Mouse (Mus musculus): ENCODE measurements around the gene Rxra. TPM values are rescaled to one million over a fixed set of nuclear protein-coding genes. Genes with fewer than 3 reads are reported as not detected.

Gene Rxra
- polyA plus RNA-seq, 1 experiment from 2014 or later: 5.2 TPM

- no peak overlapping the region for H3K4me3 ChIP-seq (ENCODE audit: low read depth, low read length)
- no peaks in the 10 kb centered on the region for H3K9me3 ChIP-seq (ENCODE audit: control insufficient read depth, low read length)
- H3K27me3 ChIP-seq (replicated peaks; ENCODE audit: control insufficient read depth, insufficient read depth, low read length): no peaks in the 10 kb centered on the region
- no peak overlapping the region for H3K27ac ChIP-seq (ENCODE audit: low read depth, low read length)
- peaks cover 28% of the 10 kb centered on the region for H3K4me1 ChIP-seq (replicated peaks; ENCODE audit: control insufficient read depth, insufficient read depth, low read length)
- no peak overlapping the region for H3K9ac ChIP-seq (ENCODE audit: low read depth, low read length)
- ATAC-seq (replicated peaks; ENCODE audit: low FRiP score) (no peak), DNase-seq (ENCODE audit: low spot score) (no peak)
- no peak overlapping the region for H3K4me2 ChIP-seq
- H3K36me3 ChIP-seq (ENCODE audit: control insufficient read depth, insufficient read depth, low read length): peaks cover 7% of the 10 kb centered on the region
- WGBS: 94% methylated on average over 9 of the region's 9 CpGs
Measured at GRCm38 (mm10) chr2:27754094-27754493, 77.9 kb downstream of the Rxra start.

DNA sequence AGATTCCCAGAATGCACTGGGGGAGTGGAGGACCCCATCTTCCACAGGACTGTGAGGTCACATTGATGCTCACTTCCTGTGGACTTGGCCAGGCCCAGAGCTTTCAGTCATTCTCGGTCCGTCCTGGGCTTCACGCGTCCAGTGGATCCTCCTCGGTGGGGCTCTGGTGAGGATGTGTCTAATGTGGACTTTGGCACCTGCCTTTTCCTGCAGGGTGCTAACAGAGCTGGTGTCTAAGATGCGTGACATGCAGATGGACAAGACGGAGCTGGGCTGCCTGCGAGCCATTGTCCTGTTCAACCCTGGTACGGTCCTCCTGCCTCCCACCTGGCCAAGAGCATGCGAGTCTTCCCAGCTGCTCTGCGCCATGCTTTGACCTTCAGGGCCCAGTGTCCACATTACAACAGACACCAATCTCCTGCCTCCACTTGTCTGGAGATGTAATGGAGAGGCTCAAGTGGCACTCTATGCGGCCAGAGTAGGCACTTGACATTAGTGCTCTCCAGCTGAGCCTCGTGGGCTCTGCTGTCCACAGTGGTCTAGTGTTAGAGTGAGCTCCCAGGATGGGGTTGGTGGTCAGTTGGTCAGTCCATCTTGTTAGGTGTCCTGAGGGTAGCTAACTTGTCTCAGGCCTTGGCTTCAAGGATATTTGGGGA is 79.9 kb downstream of the Rxra start:
- H3K27ac ChIP-seq (ENCODE audit: low read depth, low read length): no peak overlapping the region
- H3K4me1 ChIP-seq (replicated peaks; ENCODE audit: control insufficient read depth, insufficient read depth, low read length): peaks cover 22% of the 10 kb centered on the region
- no peak overlapping the region for H3K9ac ChIP-seq (ENCODE audit: low read depth, low read length)
- H3K9me3 ChIP-seq (ENCODE audit: control insufficient read depth, low read length): no peaks in the 10 kb centered on the region
- DNase-seq (ENCODE audit: low spot score) (no peak), ATAC-seq (replicated peaks; ENCODE audit: low FRiP score) (no peak)
- no peak overlapping the region for H3K4me2 ChIP-seq
- 89% methylated on average over 13 of the region's 13 CpGs for WGBS
- no peak overlapping the region for H3K4me3 ChIP-seq (ENCODE audit: low read depth, low read length)
- no peaks in the 10 kb centered on the region for H3K27me3 ChIP-seq (replicated peaks; ENCODE audit: control insufficient read depth, insufficient read depth, low read length)
- peaks cover 11% of the 10 kb centered on the region; the same call in 1 of the 2 replicates for H3K36me3 ChIP-seq (ENCODE audit: control insufficient read depth, insufficient read depth, low read length)

DNA sequence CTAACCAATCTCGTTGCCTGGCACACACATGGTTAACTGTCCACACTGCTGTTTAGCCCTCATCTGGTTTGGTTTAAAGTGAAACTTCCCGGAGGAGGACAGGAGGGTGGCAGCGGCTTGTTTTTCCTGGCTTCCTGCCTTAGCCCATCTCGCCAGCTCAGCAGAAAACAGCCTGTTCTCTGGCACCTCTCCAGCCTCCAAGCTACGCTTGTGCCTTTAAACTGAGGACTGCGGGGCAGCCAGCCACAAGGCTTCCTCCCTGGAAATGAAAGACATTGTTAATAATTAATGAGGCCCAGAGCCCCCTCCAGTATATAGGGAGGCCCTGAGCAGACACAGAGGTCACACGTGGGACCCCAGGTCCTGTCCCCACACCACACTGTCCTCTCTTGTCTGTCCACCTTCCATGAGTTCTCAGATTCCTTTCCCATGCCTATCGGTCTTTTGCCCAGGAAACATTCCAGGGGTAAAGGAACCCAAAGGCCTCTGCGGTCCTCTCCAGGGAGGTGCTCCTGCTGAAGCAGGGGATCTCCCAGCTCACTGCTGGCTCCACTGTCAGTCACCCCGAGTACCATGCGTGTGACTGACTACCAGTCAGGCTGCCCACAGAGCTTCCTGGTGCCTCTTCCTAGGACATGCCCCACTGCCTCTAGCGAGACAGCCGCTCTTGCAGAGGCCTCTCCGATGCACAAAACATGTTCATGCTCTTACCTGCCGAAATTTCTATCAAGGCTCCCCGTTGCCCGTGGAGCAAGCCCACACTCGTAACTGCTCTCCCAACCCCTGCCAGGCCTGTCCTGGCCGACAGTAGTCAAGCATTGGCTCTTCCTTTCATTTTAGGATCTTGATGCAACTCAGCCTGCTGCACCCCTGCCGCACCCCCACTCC is 82.4 kb downstream of the Rxra start:
- no peaks in the 10 kb centered on the region for H3K9me3 ChIP-seq (ENCODE audit: control insufficient read depth, low read length)
- peaks cover 18% of the 10 kb centered on the region for H3K4me1 ChIP-seq (replicated peaks; ENCODE audit: control insufficient read depth, insufficient read depth, low read length)
- no peaks in the 10 kb centered on the region for H3K27me3 ChIP-seq (replicated peaks; ENCODE audit: control insufficient read depth, insufficient read depth, low read length)
- H3K9ac ChIP-seq (ENCODE audit: low read depth, low read length): no peak overlapping the region
- DNase-seq (ENCODE audit: low spot score) (no peak), ATAC-seq (replicated peaks; ENCODE audit: low FRiP score) (peak; percentile 37; the same call in 1 of the 2 replicates)
- peaks cover 9% of the 10 kb centered on the region; the same call in 1 of the 2 replicates for H3K36me3 ChIP-seq (ENCODE audit: control insufficient read depth, insufficient read depth, low read length)
- 56% methylated on average over 20 of the region's 20 CpGs for WGBS
- no peak overlapping the region for H3K4me2 ChIP-seq
- peak overlapping the region; percentile 60 for H3K27ac ChIP-seq (ENCODE audit: low read depth, low read length)
- H3K4me3 ChIP-seq (ENCODE audit: low read depth, low read length): no peak overlapping the region

- Histone ChIP-seq H3K9ac (ENCODE audit: low read depth, low read length) (no peak overlapping the region), H3K9me3 (ENCODE audit: control insufficient read depth, low read length) (no peaks in the 10 kb centered on the region), H3K27ac (ENCODE audit: low read depth, low read length) (no peak overlapping the region), H3K4me1 (replicated peaks; ENCODE audit: control insufficient read depth, insufficient read depth, low read length) (peaks cover 18% of the 10 kb centered on the region), H3K27me3 (replicated peaks; ENCODE audit: control insufficient read depth, insufficient read depth, low read length) (no peaks in the 10 kb centered on the region), H3K4me3 (ENCODE audit: low read depth, low read length) (no peak overlapping the region), H3K36me3 (ENCODE audit: control insufficient read depth, insufficient read depth, low read length) (peaks cover 5% of the 10 kb centered on the region; the same call in 1 of the 2 replicates), H3K4me2 (no peak overlapping the region)
- WGBS: 90% methylated on average over 14 of the region's 14 CpGs
- ATAC-seq (replicated peaks; ENCODE audit: low FRiP score) (no peak), DNase-seq (ENCODE audit: low spot score) (no peak)
Measured at GRCm38 (mm10) chr2:27759431-27759830, 83.2 kb downstream of the Rxra start.

DNA sequence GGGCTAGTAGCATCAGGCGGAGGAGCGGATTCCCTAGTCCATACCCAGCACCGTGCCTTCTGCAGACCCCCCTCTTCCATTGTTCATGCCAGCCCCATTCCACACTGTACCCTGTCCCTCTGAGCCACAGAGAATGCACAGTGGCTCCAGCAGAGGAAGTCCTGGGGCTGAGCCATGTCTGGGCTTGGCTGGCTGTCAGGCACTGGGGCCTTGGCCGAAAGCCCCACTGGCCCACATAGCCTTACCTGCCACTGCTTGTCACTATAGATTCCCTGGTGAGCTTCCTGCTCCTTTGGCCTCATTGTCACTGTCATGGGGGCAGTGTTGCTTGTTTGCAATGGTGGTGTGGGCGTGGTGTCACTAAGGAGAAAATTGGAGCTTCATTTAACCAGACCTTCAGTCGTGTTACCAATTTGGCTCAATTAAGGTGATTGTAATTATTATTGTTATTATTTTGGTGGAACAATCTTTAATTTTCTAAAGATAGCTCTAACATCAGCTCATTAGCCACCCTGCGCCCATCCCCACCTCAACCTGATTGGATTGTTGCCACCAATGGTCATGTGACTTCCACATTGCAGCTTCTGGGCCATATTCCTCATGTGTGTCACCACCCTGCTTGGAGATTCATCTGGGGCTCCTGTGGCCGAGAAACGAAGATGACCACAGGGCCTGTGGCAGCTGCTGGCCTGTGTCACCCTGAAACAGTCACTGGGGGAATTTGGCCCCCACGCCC is 85.2 kb downstream of the Rxra start:
- H3K36me3 ChIP-seq (ENCODE audit: control insufficient read depth, insufficient read depth, low read length): peaks cover 5% of the 10 kb centered on the region; the same call in 1 of the 2 replicates
- peaks cover 18% of the 10 kb centered on the region for H3K4me1 ChIP-seq (replicated peaks; ENCODE audit: control insufficient read depth, insufficient read depth, low read length)
- no peak overlapping the region for H3K9ac ChIP-seq (ENCODE audit: low read depth, low read length)
- no peak for DNase-seq (ENCODE audit: low spot score)
- no peak overlapping the region for H3K27ac ChIP-seq (ENCODE audit: low read depth, low read length)
- 88% methylated on average over 10 of the region's 10 CpGs for WGBS
- no peak for ATAC-seq (replicated peaks; ENCODE audit: low FRiP score)
- H3K4me3 ChIP-seq (ENCODE audit: low read depth, low read length): no peak overlapping the region
- H3K27me3 ChIP-seq (replicated peaks; ENCODE audit: control insufficient read depth, insufficient read depth, low read length): no peaks in the 10 kb centered on the region
- no peak overlapping the region for H3K4me2 ChIP-seq
- H3K9me3 ChIP-seq (ENCODE audit: control insufficient read depth, low read length): no peaks in the 10 kb centered on the region

DNA sequence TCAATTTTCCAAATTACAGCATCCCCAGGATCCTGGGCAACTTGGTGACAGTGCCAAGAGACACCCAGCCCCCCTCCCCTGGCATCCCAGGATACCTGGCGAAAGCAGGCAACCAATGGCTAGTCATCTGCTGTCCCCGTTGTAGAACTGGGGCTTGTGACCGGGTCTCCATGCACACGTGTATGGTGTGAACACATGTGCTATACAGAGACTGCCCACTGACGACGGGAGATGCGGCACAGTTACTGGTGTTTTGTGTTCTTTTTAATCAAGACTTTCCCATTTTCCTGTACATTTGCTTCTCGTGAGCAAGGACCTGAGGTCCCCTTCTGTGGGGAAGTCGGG is 85.7 kb downstream of the Rxra start:
- peaks cover 18% of the 10 kb centered on the region for H3K4me1 ChIP-seq (replicated peaks; ENCODE audit: control insufficient read depth, insufficient read depth, low read length)

DNA sequence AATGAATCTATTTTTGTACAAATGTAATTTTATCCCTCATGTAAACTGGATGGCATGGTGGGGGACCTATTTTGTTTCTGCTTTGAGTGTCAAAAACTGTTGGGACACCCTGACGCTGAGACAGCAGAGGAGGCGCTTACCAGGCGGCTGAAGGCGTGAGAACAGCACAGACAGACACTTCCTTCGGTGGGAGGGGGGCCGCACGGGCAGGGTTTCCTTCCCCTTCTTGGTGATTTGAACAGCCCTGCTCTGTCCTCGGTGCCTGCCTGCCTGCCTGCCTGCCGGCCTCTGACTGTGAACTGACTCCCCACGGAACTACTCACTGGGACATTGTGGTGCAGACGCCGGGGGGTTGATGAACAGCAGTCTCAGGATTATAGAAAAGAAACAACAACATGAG is 86.3 kb downstream of the Rxra start:
- H3K27ac ChIP-seq (ENCODE audit: low read depth, low read length): no peak overlapping the region
- 42% methylated on average over 12 of the region's 12 CpGs for WGBS
- H3K9ac ChIP-seq (ENCODE audit: low read depth, low read length): no peak overlapping the region
- ATAC-seq (replicated peaks; ENCODE audit: low FRiP score) (no peak), DNase-seq (ENCODE audit: low spot score) (no peak)
- H3K4me2 ChIP-seq: no peak overlapping the region
- no peak overlapping the region for H3K4me3 ChIP-seq (ENCODE audit: low read depth, low read length)
- peaks cover 5% of the 10 kb centered on the region; the same call in 1 of the 2 replicates for H3K36me3 ChIP-seq (ENCODE audit: control insufficient read depth, insufficient read depth, low read length)
- no peaks in the 10 kb centered on the region for H3K9me3 ChIP-seq (ENCODE audit: control insufficient read depth, low read length)
- no peaks in the 10 kb centered on the region for H3K27me3 ChIP-seq (replicated peaks; ENCODE audit: control insufficient read depth, insufficient read depth, low read length)
- peaks cover 18% of the 10 kb centered on the region for H3K4me1 ChIP-seq (replicated peaks; ENCODE audit: control insufficient read depth, insufficient read depth, low read length)

More for the DNA sequence above, 85.7 kb downstream of the Rxra start:
- H3K9me3 ChIP-seq (ENCODE audit: control insufficient read depth, low read length): no peaks in the 10 kb centered on the region
- H3K4me3 ChIP-seq (ENCODE audit: low read depth, low read length): no peak overlapping the region
- no peaks in the 10 kb centered on the region for H3K27me3 ChIP-seq (replicated peaks; ENCODE audit: control insufficient read depth, insufficient read depth, low read length)
- no peak overlapping the region for H3K9ac ChIP-seq (ENCODE audit: low read depth, low read length)
- no peak overlapping the region for H3K4me2 ChIP-seq
- peaks cover 5% of the 10 kb centered on the region; the same call in 1 of the 2 replicates for H3K36me3 ChIP-seq (ENCODE audit: control insufficient read depth, insufficient read depth, low read length)
- WGBS: 86% methylated on average over 9 of the region's 9 CpGs
- H3K27ac ChIP-seq (ENCODE audit: low read depth, low read length): no peak overlapping the region
- no peak for ATAC-seq (replicated peaks; ENCODE audit: low FRiP score)
- no peak for DNase-seq (ENCODE audit: low spot score)

DNA sequence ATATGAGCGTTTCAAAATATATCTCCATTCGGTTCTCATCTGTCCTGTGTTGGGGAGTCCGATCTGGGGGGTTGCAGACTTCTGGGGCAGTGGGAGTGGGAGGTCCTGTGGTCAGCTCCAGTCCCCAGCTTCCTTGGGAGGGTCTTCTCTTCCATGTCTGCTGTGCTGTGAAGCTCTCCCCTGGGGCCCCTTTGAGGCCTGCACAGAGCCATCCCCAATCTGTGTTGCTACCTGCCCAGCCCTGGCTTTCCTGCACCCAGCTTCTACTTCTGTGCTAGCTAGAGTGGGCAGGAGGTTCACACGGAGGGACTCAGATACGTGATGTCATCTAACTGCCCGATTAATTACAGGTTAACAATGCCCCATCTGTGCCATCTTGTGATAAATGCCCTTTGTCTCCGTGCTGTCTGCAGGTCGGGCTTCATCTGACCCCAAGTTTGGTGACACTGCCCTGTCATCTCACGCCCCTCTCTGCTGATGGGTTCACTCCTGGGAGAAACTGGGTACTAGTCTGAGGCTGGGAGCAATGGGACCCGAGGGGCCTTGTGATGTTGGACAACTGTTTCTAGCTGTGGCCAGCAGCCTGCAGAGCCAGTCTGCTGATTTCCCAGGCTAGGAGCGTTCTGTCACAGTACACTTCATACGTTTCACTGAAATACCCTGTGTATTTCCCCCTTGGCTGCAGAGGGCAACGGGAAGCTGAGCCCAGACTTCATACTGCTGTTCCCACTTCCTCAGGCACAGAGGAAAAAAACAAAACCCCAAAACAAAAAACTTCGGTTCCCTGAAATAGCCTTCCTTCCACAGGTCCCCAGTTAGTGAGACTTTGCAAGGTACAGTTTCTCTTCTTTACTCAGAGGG is 86.9 kb downstream of the Rxra start:
- H3K27me3 ChIP-seq (replicated peaks; ENCODE audit: control insufficient read depth, insufficient read depth, low read length): no peaks in the 10 kb centered on the region
- no peak overlapping the region for H3K27ac ChIP-seq (ENCODE audit: low read depth, low read length)
- no peak for DNase-seq (ENCODE audit: low spot score)
- H3K9me3 ChIP-seq (ENCODE audit: control insufficient read depth, low read length): no peaks in the 10 kb centered on the region
- H3K9ac ChIP-seq (ENCODE audit: low read depth, low read length): no peak overlapping the region
- ATAC-seq (replicated peaks; ENCODE audit: low FRiP score): no peak
- no peak overlapping the region for H3K4me3 ChIP-seq (ENCODE audit: low read depth, low read length)
- no peak overlapping the region for H3K4me2 ChIP-seq
- H3K4me1 ChIP-seq (replicated peaks; ENCODE audit: control insufficient read depth, insufficient read depth, low read length): peaks cover 11% of the 10 kb centered on the region
- WGBS: 73% methylated on average over 14 of the region's 14 CpGs
- peaks cover 5% of the 10 kb centered on the region; the same call in 1 of the 2 replicates for H3K36me3 ChIP-seq (ENCODE audit: control insufficient read depth, insufficient read depth, low read length)

Data from liver, embryonic 11.5 days (tissue).